Mouse (Mus musculus) bone marrow, adult 2 months (tissue): ENCODE measurements around the gene Ly9.

Source experiments
- CTCF ChIP-seq: fragments of 200-500 bp; IDR thresholded peaks from 2 replicates; pipeline ENCODE4 v1.5.1; 2011; ENCODE audit warnings: low read length, control low read depth; ENCODE audit not compliant: control insufficient read depth, insufficient read depth
- POLR2A ChIP-seq: fragments of 200-500 bp; IDR thresholded peaks from 2 replicates; pipeline ENCODE4 v1.6.1; 2011; ENCODE audit warnings: low read depth, mild to moderate bottlenecking, control low read depth, low read length, borderline replicate concordance; ENCODE audit not compliant: control insufficient read depth

DNA sequence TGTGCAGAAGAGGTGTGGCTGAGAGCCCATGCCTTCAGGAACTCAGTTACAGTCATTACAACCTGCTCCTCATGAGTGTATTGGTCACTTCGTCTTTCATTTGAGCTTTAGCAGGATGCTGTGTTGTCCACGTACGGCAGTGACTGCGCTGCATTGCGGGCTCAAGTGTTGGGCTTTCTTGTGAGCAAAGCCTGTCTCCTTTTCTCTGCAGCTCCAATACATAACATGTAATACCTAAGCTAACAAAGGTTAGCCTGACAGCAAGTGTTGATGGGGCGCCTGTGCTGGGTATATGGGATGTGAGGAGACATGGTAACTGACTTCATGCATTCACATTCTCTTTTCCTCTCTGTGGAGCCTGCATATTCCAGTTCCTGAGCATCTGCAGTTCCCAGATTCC is 12.9 kb upstream of the Ly9 start:
- TF ChIP-seq CTCF = no peak
- no peak for TF ChIP-seq POLR2A
